Mouse (Mus musculus) fibroblast of lung, adult 2 months (primary cell): ENCODE measurements around the gene L3mbtl4.

Experiments
- DNase-seq: peaks from one replicate; pipeline ENCODE4 v3.0.0-alpha.2; 2011; ENCODE audit warnings: low read depth

L3mbtl4 gene

GRCm38 (mm10) chr17:68642521-68643088, 369.0 kb downstream of the L3mbtl4 start:
- no peak for DNase-seq

- DNase-seq, result no peak
Measured at GRCm38 (mm10) chr17:68666528-68666927, 392.9 kb downstream of the L3mbtl4 start.

- DNase-seq, result no peak
Measured at GRCm38 (mm10) chr17:68672088-68672504, 398.5 kb downstream of the L3mbtl4 start.

- DNase-seq, result no peak
Measured at GRCm38 (mm10) chr17:68710701-68711100, 437.1 kb downstream of the L3mbtl4 start.

- no peak for DNase-seq
Measured at GRCm38 (mm10) chr17:68711350-68711749, 437.8 kb downstream of the L3mbtl4 start.

GRCm38 (mm10) chr17:68748296-68748695, 474.7 kb downstream of the L3mbtl4 start:
- DNase-seq, result no peak

- no peak for DNase-seq
Measured at GRCm38 (mm10) chr17:68750513-68750912, 476.9 kb downstream of the L3mbtl4 start.

GRCm38 (mm10) chr17:68753112-68753511, 479.5 kb downstream of the L3mbtl4 start:
- no peak for DNase-seq

GRCm38 (mm10) chr17:68754789-68755188, 481.2 kb downstream of the L3mbtl4 start:
- no peak for DNase-seq

GRCm38 (mm10) chr17:68758428-68758827, 484.8 kb downstream of the L3mbtl4 start:
- DNase-seq, result no peak

GRCm38 (mm10) chr17:68758936-68759335, 485.3 kb downstream of the L3mbtl4 start:
- no peak for DNase-seq

- no peak for DNase-seq
Measured at GRCm38 (mm10) chr17:68759978-68760377, 486.4 kb downstream of the L3mbtl4 start.

GRCm38 (mm10) chr17:68764329-68764880, 490.8 kb downstream of the L3mbtl4 start:
- DNase-seq, result no peak

GRCm38 (mm10) chr17:68769561-68769960, 496.0 kb downstream of the L3mbtl4 start:
- DNase-seq, result no peak

GRCm38 (mm10) chr17:68771046-68771750, 497.6 kb downstream of the L3mbtl4 start:
- no peak for DNase-seq

- DNase-seq, result no peak
Measured at GRCm38 (mm10) chr17:68793741-68794140, 520.1 kb downstream of the L3mbtl4 start.

GRCm38 (mm10) chr17:68826323-68826722, 552.7 kb downstream of the L3mbtl4 start, which contains the start of gene Tmem200c:
TSS of gene Tmem200c (plus strand) at chr17:68826623.
- DNase-seq, result no peak
